19 mouse cellular contexts compared by ENCODE assay signal in genomic region chr8:92286841-92287811, GRCm38 (mm10).
A peak's percentile ranks its signal among the peaks of the same experiment; 100 is the strongest.
DNase-seq lines count a peak whose midpoint lies in the region; ATAC-seq lines count a peak whose summit lies in the region.
"Had no signal": no experiment of that assay in that cellular context is flagged by ENCODE, and none has a peak within 500 bp of the region (broad histone marks: within the 10 kb centered on the region; RNA-seq: fewer than 3 reads in every experiment).

No protein-coding gene starts in this region.

- no peak overlapping the region for H3K27ac ChIP-seq in hindbrain, embryonic 10.5 days
- H3K27ac ChIP-seq in hindbrain, embryonic 14.5 days, result no peak overlapping the region
- peak overlapping the region; percentile 54 for H3K27ac ChIP-seq in embryonic facial prominence, embryonic 11.5 days (replicated peaks; ENCODE audit: low read depth, low read length)
- no peak overlapping the region for H3K27ac ChIP-seq in limb, embryonic 11.5 days (replicated peaks; ENCODE audit: low read depth, low read length)
- H3K27ac ChIP-seq: heart, embryonic 10.5 days had no signal

- H3K27me3 ChIP-seq in hindbrain, embryonic 10.5 days (ENCODE audit: insufficient read depth, poor library complexity, severe bottlenecking), result no peaks in the 10 kb centered on the region
- H3K27me3 ChIP-seq in hindbrain, embryonic 14.5 days (ENCODE audit: control insufficient read depth, insufficient read depth, low read length), result peaks cover 4% of the 10 kb centered on the region; the same call in 1 of the 2 replicates
- no peaks in the 10 kb centered on the region for H3K27me3 ChIP-seq in embryonic facial prominence, embryonic 11.5 days (ENCODE audit: control insufficient read depth, insufficient read depth, low read length)
- H3K27me3 ChIP-seq in limb, embryonic 11.5 days (ENCODE audit: control insufficient read depth, insufficient read depth, low read length), result peaks cover 10% of the 10 kb centered on the region; the same call in 1 of the 2 replicates
- H3K27me3 ChIP-seq: CH12.LX had no signal

- no peak overlapping the region for H3K4me3 ChIP-seq in hindbrain, embryonic 10.5 days
- H3K4me3 ChIP-seq in hindbrain, embryonic 14.5 days (replicated peaks; ENCODE audit: low read length), result no peak overlapping the region
- H3K4me3 ChIP-seq in embryonic facial prominence, embryonic 11.5 days (ENCODE audit: low read depth, low read length), result no peak overlapping the region
- H3K4me3 ChIP-seq in limb, embryonic 11.5 days (ENCODE audit: low read depth, low read length), result no peak overlapping the region
- H3K4me3 ChIP-seq: heart, embryonic 10.5 days; megakaryocyte, embryonic 14.5 days; myocyte had no signal

- no peak overlapping the region for H3K9ac ChIP-seq in hindbrain, embryonic 14.5 days
- H3K9ac ChIP-seq in embryonic facial prominence, embryonic 11.5 days (replicated peaks; ENCODE audit: low read length), result no peak overlapping the region; the same call in 1 of the 2 replicates
- H3K9ac ChIP-seq in limb, embryonic 11.5 days (ENCODE audit: low read length), result no peak overlapping the region

- no peaks in the 10 kb centered on the region for H3K36me3 ChIP-seq in hindbrain, embryonic 10.5 days
- no peaks in the 10 kb centered on the region for H3K36me3 ChIP-seq in hindbrain, embryonic 14.5 days (replicated peaks; ENCODE audit: control insufficient read depth, insufficient read depth)
- no peaks in the 10 kb centered on the region for H3K36me3 ChIP-seq in embryonic facial prominence, embryonic 11.5 days (replicated peaks; ENCODE audit: control insufficient read depth, insufficient read depth, low read depth, low read length)
- H3K36me3 ChIP-seq in limb, embryonic 11.5 days (ENCODE audit: control insufficient read depth, insufficient read depth, low read length), result no peaks in the 10 kb centered on the region
- H3K36me3 ChIP-seq: heart, embryonic 10.5 days had no signal

- WGBS in hindbrain, embryonic 10.5 days, result 81% methylated on average over 26 of the region's 26 CpGs
- WGBS in hindbrain, embryonic 14.5 days, result 77% methylated on average over 26 of the region's 26 CpGs
- whole genome bisulfite sequencing in embryonic facial prominence, embryonic 11.5 days, result 62% methylated on average over 26 of the region's 26 CpGs
- WGBS in limb, embryonic 11.5 days, result 11% methylated on average over 26 of the region's 26 CpGs

- H3K9me3 ChIP-seq in hindbrain, embryonic 10.5 days, result no peaks in the 10 kb centered on the region
- no peaks in the 10 kb centered on the region for H3K9me3 ChIP-seq in hindbrain, embryonic 14.5 days (ENCODE audit: control insufficient read depth, low read length)
- no peaks in the 10 kb centered on the region for H3K9me3 ChIP-seq in embryonic facial prominence, embryonic 11.5 days (replicated peaks; ENCODE audit: control insufficient read depth, low read length)
- H3K9me3 ChIP-seq in limb, embryonic 11.5 days (ENCODE audit: control insufficient read depth, low read length), result no peaks in the 10 kb centered on the region
- H3K9me3 ChIP-seq: heart, embryonic 10.5 days had no signal

- DNase-seq in hindbrain, embryonic 10.5 days (ENCODE audit: low spot score), result peak; percentile 11
- DNase-seq in hindbrain, embryonic 14.5 days (ENCODE audit: low spot score), result no peak
- DNase-seq in embryo, embryonic 10 days (ENCODE audit: low spot score), result peak; percentile 78
- DNase-seq in embryonic facial prominence, embryonic 11.5 days (ENCODE audit: low spot score), result peak; percentile 82
- DNase-seq in limb, embryonic 11.5 days (ENCODE audit: low spot score), result peak; percentile 71
- no peak for DNase-seq in frontal cortex, postnatal 36 days (ENCODE audit: low spot score in 2 of 2)
- DNase-seq in testis, postnatal 10 days (ENCODE audit: low spot score), result no peak
- DNase-seq in cerebellum, postnatal 36 days, result no peak
- DNase-seq: adrenal gland, postnatal 10 days; cerebellum, adult 2 months; gastrocnemius, postnatal 36 days; heart, postnatal 10 days; kidney, adult 2 months; left cerebral cortex, postnatal 4 days; lung, postnatal 14 days had no signal

- no peak overlapping the region for H3K4me2 ChIP-seq in hindbrain, embryonic 14.5 days (replicated peaks)
- no peak overlapping the region; the same call in 1 of the 2 replicates for H3K4me2 ChIP-seq in embryonic facial prominence, embryonic 11.5 days (ENCODE audit: low read depth, low read length)
- H3K4me2 ChIP-seq in limb, embryonic 11.5 days (ENCODE audit: low read depth, severe bottlenecking), result peak overlapping the region; percentile 23; the same call in 1 of the 2 replicates

- no peak for ATAC-seq in hindbrain, embryonic 14.5 days (ENCODE audit: low FRiP score)
- 0 out of 2 replicates have a peak, but pooled peaks have one; percentile 14 for ATAC-seq in embryonic facial prominence, embryonic 11.5 days (replicated peaks; ENCODE audit: insufficient number of reproducible peaks, low FRiP score, low TSS enrichment, low read depth)
- ATAC-seq in limb, embryonic 11.5 days (ENCODE audit: insufficient number of reproducible peaks, low FRiP score, low TSS enrichment, low read depth), result no peak

- peaks cover 6% of the 10 kb centered on the region; the same call in 1 of the 2 replicates for H3K4me1 ChIP-seq in hindbrain, embryonic 10.5 days (replicated peaks)
- no peaks in the 10 kb centered on the region for H3K4me1 ChIP-seq in hindbrain, embryonic 14.5 days (replicated peaks; ENCODE audit: control insufficient read depth, insufficient read depth, low read length)
- no peaks in the 10 kb centered on the region for H3K4me1 ChIP-seq in embryonic facial prominence, embryonic 11.5 days (ENCODE audit: control insufficient read depth, insufficient read depth, low read length)
- H3K4me1 ChIP-seq in limb, embryonic 11.5 days (ENCODE audit: control insufficient read depth, insufficient read depth, low read length), result peaks cover 7% of the 10 kb centered on the region
- H3K4me1 ChIP-seq: megakaryocyte, embryonic 14.5 days had no signal

Comparison
In these comparisons a context has a peak if more than half of its experiments do, and no peak if none do; other contexts are left out.
1. DNase-seq: peak in hindbrain, embryonic 10.5 days (single experiment), embryo, embryonic 10 days (single experiment), embryonic facial prominence, embryonic 11.5 days (single experiment) and limb, embryonic 11.5 days (single experiment); none in hindbrain, embryonic 14.5 days (single experiment), frontal cortex, postnatal 36 days (0 of 2), testis, postnatal 10 days (single experiment) and cerebellum, postnatal 36 days (0 of 2).